Mouse (Mus musculus) layer of hippocampus, postnatal 10 days (tissue): ENCODE results near the gene Gjc1. TPM values are rescaled to one million over a fixed set of nuclear protein-coding genes. Genes with fewer than 3 reads are reported as not detected.

Experiments used
- DNase-seq, 2 experiments: peaks; one replicate each; pipeline ENCODE4 v3.0.0; 2021; ENCODE audit warnings: low spot score in 2 of 2
- total RNA-seq, 2 experiments: library from RNA; stranded (reverse); gene quantifications; 2 replicates each; pipeline ENCODE4 v1.2.3; 2021

Gene Gjc1
- total RNA-seq, 2 experiments from 2014 or later: 15.4 to 17.6 TPM

GRCm38 (mm10) chr11:102818121-102819020 lies 1.1 kb downstream of the Gjc1 start:
- DNase-seq: peak; percentile 19 to 28

GRCm38 (mm10) chr11:102814881-102815280 lies 4.6 kb downstream of the Gjc1 start:
- no peak for DNase-seq

GRCm38 (mm10) chr11:102810721-102811485 lies 8.6 kb downstream of the Gjc1 start:
- DNase-seq: peak in 1 of 2 experiments; percentile 33

- DNase-seq: no peak
These were observed 11.3 kb downstream of the Gjc1 start for GRCm38 (mm10) chr11:102808246-102808645.

- no peak for DNase-seq
These were observed 16.0 kb downstream of the Gjc1 start for GRCm38 (mm10) chr11:102803453-102803852.

- no peak for DNase-seq
These were observed 25.3 kb downstream of the Gjc1 start for GRCm38 (mm10) chr11:102794157-102794556.

- DNase-seq: no peak
These were observed 27.6 kb downstream of the Gjc1 start for GRCm38 (mm10) chr11:102791682-102792445.

- no peak for DNase-seq
These were observed 31.8 kb downstream of the Gjc1 start for GRCm38 (mm10) chr11:102787688-102788177.

GRCm38 (mm10) chr11:102783443-102783842 lies 36.1 kb downstream of the Gjc1 start:
- no peak for DNase-seq

- no peak for DNase-seq
These were observed 38.0 kb downstream of the Gjc1 start for GRCm38 (mm10) chr11:102781523-102781922.

GRCm38 (mm10) chr11:102780986-102781351 lies 38.5 kb downstream of the Gjc1 start:
- DNase-seq: peak in 1 of 2 experiments; percentile 21

- DNase-seq: peak in 1 of 2 experiments; percentile 26
These were observed 39.1 kb downstream of the Gjc1 start for GRCm38 (mm10) chr11:102780271-102780985.

GRCm38 (mm10) chr11:102779824-102780223 lies 39.7 kb downstream of the Gjc1 start:
- DNase-seq: peak in 1 of 2 experiments; percentile 22

GRCm38 (mm10) chr11:102779081-102779638 lies 40.3 kb downstream of the Gjc1 start:
- peak in 1 of 2 experiments; percentile 24 for DNase-seq

GRCm38 (mm10) chr11:102778597-102778996 lies 40.9 kb downstream of the Gjc1 start:
- DNase-seq: no peak

GRCm38 (mm10) chr11:102778165-102778564 lies 41.3 kb downstream of the Gjc1 start:
- DNase-seq: peak in 1 of 2 experiments; percentile 22

- peak; percentile 79 to 80 for DNase-seq
These were observed 41.9 kb downstream of the Gjc1 start for GRCm38 (mm10) chr11:102777598-102777997.

GRCm38 (mm10) chr11:102774621-102775141 lies 44.8 kb downstream of the Gjc1 start:
- DNase-seq: peak; percentile 76 to 82

- peak; percentile 93 for DNase-seq
These were observed 45.5 kb downstream of the Gjc1 start for GRCm38 (mm10) chr11:102773713-102774611.
